Mouse (Mus musculus): ENCODE results near the gene Stra6l. TPM values are rescaled to one million over a fixed set of nuclear protein-coding genes. Genes with fewer than 3 reads are reported as not detected.

The Stra6l gene
- polyA plus RNA-seq, 1 experiment from 2014 or later: 0.43 TPM

- Histone ChIP-seq H3K9me3 (replicated peaks) (no peaks in the 10 kb centered on the region), H3K27me3 (no peaks in the 10 kb centered on the region), H3K36me3 (no peaks in the 10 kb centered on the region), H3K4me1 (peaks cover 9% of the 10 kb centered on the region), H3K9ac (no peak within 1 kb of the TSS; the same call in 1 of the 2 replicates), H3K27ac (no peak within 1 kb of the TSS), H3K4me2 (replicated peaks) (peak within 1 kb of the TSS; percentile 37), H3K4me3 (no peak within 1 kb of the TSS)
- 0 out of 2 replicates have a peak, but pooled peaks have one; percentile 48 for ATAC-seq (ENCODE audit: low FRiP score)
- WGBS: 11% methylated on average over 19 of the region's 19 CpGs
These were observed 41.8 kb downstream of the Stra6l start, which contains the start of gene Ccdc180 for GRCm38 (mm10) chr4:45890066-45890761. Ccdc180 (plus strand) TSS chr4:45890303.

GRCm38 (mm10) chr4:45896425-45897081 is 48.1 kb downstream of the Stra6l start:
- Histone ChIP-seq H3K4me2 (replicated peaks) (no peak overlapping the region), H3K9me3 (replicated peaks) (no peaks in the 10 kb centered on the region), H3K27ac (no peak overlapping the region), H3K27me3 (0 out of 2 replicates have a peak, but pooled peaks cover 4% of the 10 kb centered on the region), H3K4me3 (no peak overlapping the region), H3K4me1 (peaks cover 5% of the 10 kb centered on the region; the same call in 1 of the 2 replicates), H3K9ac (no peak overlapping the region), H3K36me3 (no peaks in the 10 kb centered on the region)
- ATAC-seq (ENCODE audit: low FRiP score): no peak
- WGBS: 12% methylated on average over 16 of the region's 16 CpGs

- no peak for ATAC-seq (ENCODE audit: low FRiP score)
- WGBS: 58% methylated on average over 5 of the region's 5 CpGs
- H3K36me3 ChIP-seq: no peaks in the 10 kb centered on the region
These were observed 49.9 kb downstream of the Stra6l start for GRCm38 (mm10) chr4:45898413-45898812.

GRCm38 (mm10) chr4:45909256-45909655 is 60.8 kb downstream of the Stra6l start:
- H3K9me3 ChIP-seq (replicated peaks): no peaks in the 10 kb centered on the region
- H3K4me2 ChIP-seq (replicated peaks): no peak overlapping the region
- no peak overlapping the region for H3K4me3 ChIP-seq
- H3K27me3 ChIP-seq: no peaks in the 10 kb centered on the region
- H3K36me3 ChIP-seq: no peaks in the 10 kb centered on the region
- H3K4me1 ChIP-seq: no peaks in the 10 kb centered on the region
- H3K27ac ChIP-seq: no peak overlapping the region
- 92% methylated on average over 13 of the region's 13 CpGs for WGBS
- no peak overlapping the region for H3K9ac ChIP-seq
- no peak for ATAC-seq (ENCODE audit: low FRiP score)

More at GRCm38 (mm10) chr4:45898413-45898812, 49.9 kb downstream of the Stra6l start:
- H3K4me1 ChIP-seq: peaks cover 5% of the 10 kb centered on the region; the same call in 1 of the 2 replicates
- no peak overlapping the region for H3K4me2 ChIP-seq (replicated peaks)
- 0 out of 2 replicates have a peak, but pooled peaks cover 4% of the 10 kb centered on the region for H3K27me3 ChIP-seq
- H3K9ac ChIP-seq: no peak overlapping the region
- H3K9me3 ChIP-seq (replicated peaks): no peaks in the 10 kb centered on the region
- no peak overlapping the region for H3K4me3 ChIP-seq
- no peak overlapping the region for H3K27ac ChIP-seq

GRCm38 (mm10) chr4:45909924-45910323 is 61.5 kb downstream of the Stra6l start:
- H3K36me3 ChIP-seq: no peaks in the 10 kb centered on the region
- H3K9me3 ChIP-seq (replicated peaks): no peaks in the 10 kb centered on the region
- WGBS: 67% methylated on average over 4 of the region's 4 CpGs

GRCm38 (mm10) chr4:45911256-45911655 is 62.8 kb downstream of the Stra6l start:
- no peaks in the 10 kb centered on the region for H3K4me1 ChIP-seq
- no peaks in the 10 kb centered on the region for H3K27me3 ChIP-seq
- no peak overlapping the region for H3K4me3 ChIP-seq
- H3K9me3 ChIP-seq (replicated peaks): no peaks in the 10 kb centered on the region
- ATAC-seq (ENCODE audit: low FRiP score): no peak
- H3K36me3 ChIP-seq: no peaks in the 10 kb centered on the region
- WGBS: 88% methylated on average over 5 of the region's 5 CpGs
- no peak overlapping the region for H3K9ac ChIP-seq
- no peak overlapping the region for H3K27ac ChIP-seq
- no peak overlapping the region for H3K4me2 ChIP-seq (replicated peaks)

More at GRCm38 (mm10) chr4:45909924-45910323, 61.5 kb downstream of the Stra6l start:
- H3K9ac ChIP-seq: no peak overlapping the region
- no peaks in the 10 kb centered on the region for H3K27me3 ChIP-seq
- H3K27ac ChIP-seq: no peak overlapping the region
- no peak overlapping the region for H3K4me2 ChIP-seq (replicated peaks)
- H3K4me1 ChIP-seq: no peaks in the 10 kb centered on the region
- no peak overlapping the region for H3K4me3 ChIP-seq
- no peak for ATAC-seq (ENCODE audit: low FRiP score)

GRCm38 (mm10) chr4:45911876-45912275 is 63.4 kb downstream of the Stra6l start:
- no peaks in the 10 kb centered on the region for H3K36me3 ChIP-seq
- no peaks in the 10 kb centered on the region for H3K9me3 ChIP-seq (replicated peaks)
- H3K9ac ChIP-seq: no peak overlapping the region
- H3K4me3 ChIP-seq: no peak overlapping the region
- no peak overlapping the region for H3K27ac ChIP-seq
- 91% methylated on average over 4 of the region's 4 CpGs for WGBS
- no peaks in the 10 kb centered on the region for H3K4me1 ChIP-seq
- no peaks in the 10 kb centered on the region for H3K27me3 ChIP-seq
- H3K4me2 ChIP-seq (replicated peaks): no peak overlapping the region
- no peak for ATAC-seq (ENCODE audit: low FRiP score)

GRCm38 (mm10) chr4:45917091-45917490 is 68.6 kb downstream of the Stra6l start:
- Histone ChIP-seq H3K4me2 (replicated peaks) (no peak overlapping the region), H3K9ac (no peak overlapping the region), H3K27me3 (no peaks in the 10 kb centered on the region), H3K36me3 (no peaks in the 10 kb centered on the region), H3K4me3 (no peak overlapping the region), H3K9me3 (replicated peaks) (no peaks in the 10 kb centered on the region), H3K27ac (no peak overlapping the region), H3K4me1 (no peaks in the 10 kb centered on the region)
- no peak for ATAC-seq (ENCODE audit: low FRiP score)
- 56% methylated on average over 7 of the region's 7 CpGs for WGBS

GRCm38 (mm10) chr4:45921663-45922435 is 73.4 kb downstream of the Stra6l start:
- Histone ChIP-seq H3K4me2 (replicated peaks) (no peak overlapping the region), H3K4me1 (no peaks in the 10 kb centered on the region), H3K9ac (no peak overlapping the region), H3K27me3 (no peaks in the 10 kb centered on the region), H3K9me3 (replicated peaks) (no peaks in the 10 kb centered on the region), H3K36me3 (no peaks in the 10 kb centered on the region), H3K27ac (no peak overlapping the region), H3K4me3 (no peak overlapping the region)
- WGBS: 90% methylated on average over 10 of the region's 10 CpGs
- no peak for ATAC-seq (ENCODE audit: low FRiP score)

- 86% methylated on average over 4 of the region's 4 CpGs for WGBS
- no peak for ATAC-seq (ENCODE audit: low FRiP score)
- Histone ChIP-seq H3K27me3 (no peaks in the 10 kb centered on the region), H3K4me2 (replicated peaks) (no peak overlapping the region), H3K36me3 (no peaks in the 10 kb centered on the region), H3K9me3 (replicated peaks) (no peaks in the 10 kb centered on the region), H3K4me1 (no peaks in the 10 kb centered on the region), H3K4me3 (no peak overlapping the region), H3K27ac (no peak overlapping the region), H3K9ac (no peak overlapping the region)
These were observed 75.5 kb downstream of the Stra6l start for GRCm38 (mm10) chr4:45924011-45924410.

GRCm38 (mm10) chr4:45928561-45928960 is 80.1 kb downstream of the Stra6l start:
- H3K9me3 ChIP-seq (replicated peaks): no peaks in the 10 kb centered on the region
- H3K4me2 ChIP-seq (replicated peaks): no peak overlapping the region
- no peak overlapping the region for H3K9ac ChIP-seq
- no peak for ATAC-seq (ENCODE audit: low FRiP score)
- H3K4me3 ChIP-seq: no peak overlapping the region
- H3K36me3 ChIP-seq: no peaks in the 10 kb centered on the region
- H3K27me3 ChIP-seq: no peaks in the 10 kb centered on the region
- H3K27ac ChIP-seq: no peak overlapping the region
- WGBS: 72% methylated on average over 4 of the region's 4 CpGs
- no peaks in the 10 kb centered on the region for H3K4me1 ChIP-seq

All from hindbrain, embryonic 12.5 days (tissue).